Mouse (Mus musculus): ENCODE measurements around the gene Wipf3.

GRCm38 (mm10) chr6:54399194-54399923, 30.0 kb upstream of the Wipf3 start:
- TF ChIP-seq CTCF (IDR thresholded peaks at IDR 0.05; ENCODE audit: low read depth) = no peak
- TF ChIP-seq EP300 (IDR thresholded peaks at IDR 0.05; ENCODE audit: low read depth) = peak; percentile 92
